Mouse (Mus musculus): ENCODE data around the gene Ormdl2. TPM values are rescaled to one million over a fixed set of nuclear protein-coding genes. Genes with fewer than 3 reads are reported as not detected.

Ormdl2 gene
- polyA plus RNA-seq, 1 experiment: 36.4 TPM

- Histone ChIP-seq H3K27ac (replicated peaks; ENCODE audit: low read depth, low read length) (peak within 1 kb of the TSS; percentile 81), H3K4me1 (ENCODE audit: control insufficient read depth, insufficient read depth, insufficient read length, low read length) (0 out of 2 replicates have a peak, but pooled peaks cover 3% of the 10 kb centered on the region), H3K4me3 (ENCODE audit: insufficient read depth, low read depth, low read length) (peak within 1 kb of the TSS; percentile 65)
Observed at GRCm38 (mm10) chr10:128790398-128791124, 30.9 kb downstream of the Ormdl2 start, which contains the start of gene Mmp19. Gene Mmp19 (plus strand): TSS chr10:128790910.

- Histone ChIP-seq H3K4me3 (ENCODE audit: insufficient read depth, low read depth, low read length) (no peak overlapping the region), H3K27ac (replicated peaks; ENCODE audit: low read depth, low read length) (peak overlapping the region; percentile 53; the same call in 1 of the 2 replicates), H3K4me1 (ENCODE audit: control insufficient read depth, insufficient read depth, insufficient read length, low read length) (peaks cover 10% of the 10 kb centered on the region; the same call in 1 of the 2 replicates)
Observed at GRCm38 (mm10) chr10:128780200-128780599, 41.2 kb downstream of the Ormdl2 start.

GRCm38 (mm10) chr10:128779011-128779795 is 42.2 kb downstream of the Ormdl2 start:
- H3K27ac ChIP-seq (replicated peaks; ENCODE audit: low read depth, low read length): peak overlapping the region; percentile 99
- peak overlapping the region; percentile 24 for H3K4me3 ChIP-seq (ENCODE audit: insufficient read depth, low read depth, low read length)
- peaks cover 10% of the 10 kb centered on the region; the same call in 1 of the 2 replicates for H3K4me1 ChIP-seq (ENCODE audit: control insufficient read depth, insufficient read depth, insufficient read length, low read length)

GRCm38 (mm10) chr10:128778441-128778840 is 43.0 kb downstream of the Ormdl2 start:
- Histone ChIP-seq H3K27ac (replicated peaks; ENCODE audit: low read depth, low read length) (peak overlapping the region; percentile 99), H3K4me3 (ENCODE audit: insufficient read depth, low read depth, low read length) (no peak overlapping the region), H3K4me1 (ENCODE audit: control insufficient read depth, insufficient read depth, insufficient read length, low read length) (peaks cover 10% of the 10 kb centered on the region; the same call in 1 of the 2 replicates)

GRCm38 (mm10) chr10:128773685-128774084 is 47.8 kb downstream of the Ormdl2 start:
- peaks cover 7% of the 10 kb centered on the region; the same call in 1 of the 2 replicates for H3K4me1 ChIP-seq (ENCODE audit: control insufficient read depth, insufficient read depth, insufficient read length, low read length)
- no peak overlapping the region for H3K4me3 ChIP-seq (ENCODE audit: insufficient read depth, low read depth, low read length)
- no peak overlapping the region for H3K27ac ChIP-seq (replicated peaks; ENCODE audit: low read depth, low read length)

GRCm38 (mm10) chr10:128772895-128773294 is 48.5 kb downstream of the Ormdl2 start:
- no peak overlapping the region for H3K27ac ChIP-seq (replicated peaks; ENCODE audit: low read depth, low read length)

More at GRCm38 (mm10) chr10:128772895-128773294, 48.5 kb downstream of the Ormdl2 start:
- no peak overlapping the region for H3K4me3 ChIP-seq (ENCODE audit: insufficient read depth, low read depth, low read length)
- H3K4me1 ChIP-seq (ENCODE audit: control insufficient read depth, insufficient read depth, insufficient read length, low read length): 0 out of 2 replicates have a peak, but pooled peaks cover 2% of the 10 kb centered on the region

Other genes starting within 250 kb of the Ormdl2 start
- gene Erbb3, start 232.0 kb downstream of the Ormdl2 start, polyA plus RNA-seq (2012; ENCODE audit: insufficient read depth, insufficient read length, missing spikeins): 1.3 and 2.0 TPM in 2 replicates
- 292 and 473 TPM in 2 replicates for gene Rps26, start 194.9 kb downstream of the Ormdl2 start, polyA plus RNA-seq (2012; ENCODE audit: insufficient read depth, insufficient read length, missing spikeins)
- gene Ikzf4, start 175.7 kb downstream of the Ormdl2 start, polyA plus RNA-seq (2012; ENCODE audit: insufficient read depth, insufficient read length, missing spikeins): 0.32 and 0.58 TPM in 2 replicates
- gene Suox, start 147.6 kb downstream of the Ormdl2 start, polyA plus RNA-seq (2012; ENCODE audit: insufficient read depth, insufficient read length, missing spikeins): 24.4 and 34.2 TPM in 2 replicates
- 87.6 and 108 TPM in 2 replicates for gene Rab5b, start 125.4 kb downstream of the Ormdl2 start, polyA plus RNA-seq (2012; ENCODE audit: insufficient read depth, insufficient read length, missing spikeins)
- gene Pmel, start 117.5 kb downstream of the Ormdl2 start, polyA plus RNA-seq (2012; ENCODE audit: insufficient read depth, insufficient read length, missing spikeins): not detected in 2 replicates
- 8.6 and 11.1 TPM in 2 replicates for gene Cdk2, start 116.6 kb downstream of the Ormdl2 start, polyA plus RNA-seq (2012; ENCODE audit: insufficient read depth, insufficient read length, missing spikeins)
- gene Dgka, start 76.8 kb downstream of the Ormdl2 start, polyA plus RNA-seq (2012; ENCODE audit: insufficient read depth, insufficient read length, missing spikeins): 4.6 and 6.0 TPM in 2 replicates
- gene Pym1, start 73.8 kb downstream of the Ormdl2 start, polyA plus RNA-seq (2012; ENCODE audit: insufficient read depth, insufficient read length, missing spikeins): 12.5 and 19.5 TPM in 2 replicates
- gene Mmp19, start 30.7 kb downstream of the Ormdl2 start, polyA plus RNA-seq (2012; ENCODE audit: insufficient read depth, insufficient read length, missing spikeins): 34.9 and 38.0 TPM in 2 replicates
- gene Dnajc14, start 17.6 kb downstream of the Ormdl2 start, polyA plus RNA-seq (2012; ENCODE audit: insufficient read depth, insufficient read length, missing spikeins): 29.6 and 38.8 TPM in 2 replicates
- gene Tmem198b, start 17.3 kb downstream of the Ormdl2 start, polyA plus RNA-seq (2012; ENCODE audit: insufficient read depth, insufficient read length, missing spikeins): 3.5 and 5.2 TPM in 2 replicates
- gene Sarnp, start 4.3 kb downstream of the Ormdl2 start, polyA plus RNA-seq (2012; ENCODE audit: insufficient read depth, insufficient read length, missing spikeins): 66.7 and 88.6 TPM in 2 replicates
- 1.0 and 1.3 TPM in 2 replicates for gene Gdf11, start 70.1 kb upstream of the Ormdl2 start, polyA plus RNA-seq (2012; ENCODE audit: insufficient read depth, insufficient read length, missing spikeins)
- gene Cd63, start 79.3 kb upstream of the Ormdl2 start, polyA plus RNA-seq (2012; ENCODE audit: insufficient read depth, insufficient read length, missing spikeins): 59.5 and 73.6 TPM in 2 replicates
- 10.9 and 11.5 TPM in 2 replicates for gene Rdh5, start 101.2 kb upstream of the Ormdl2 start, polyA plus RNA-seq (2012; ENCODE audit: insufficient read depth, insufficient read length, missing spikeins)
- gene Bloc1s1, start 102.4 kb upstream of the Ormdl2 start, polyA plus RNA-seq (2012; ENCODE audit: insufficient read depth, insufficient read length, missing spikeins): 297 and 417 TPM in 2 replicates
- gene Itga7, start 112.2 kb upstream of the Ormdl2 start, polyA plus RNA-seq (2012; ENCODE audit: insufficient read depth, insufficient read length, missing spikeins): 23.2 and 28.5 TPM in 2 replicates
- not detected in 2 replicates for gene Mettl7b, start 139.3 kb upstream of the Ormdl2 start, polyA plus RNA-seq (2012; ENCODE audit: insufficient read depth, insufficient read length, missing spikeins)
- not detected in 2 replicates for gene Olfr9, start 167.8 kb upstream of the Ormdl2 start, polyA plus RNA-seq (2012; ENCODE audit: insufficient read depth, insufficient read length, missing spikeins)
- gene Olfr763, start 189.1 kb upstream of the Ormdl2 start, polyA plus RNA-seq (2012; ENCODE audit: insufficient read depth, insufficient read length, missing spikeins): not detected in 2 replicates
- gene Olfr764-ps1, start 218.3 kb upstream of the Ormdl2 start, polyA plus RNA-seq (2012; ENCODE audit: insufficient read depth, insufficient read length, missing spikeins): not detected in 2 replicates
- not detected in 2 replicates for gene Olfr765, start 228.4 kb upstream of the Ormdl2 start, polyA plus RNA-seq (2012; ENCODE audit: insufficient read depth, insufficient read length, missing spikeins)
- not detected in 2 replicates for gene Olfr766-ps1, start 247.3 kb upstream of the Ormdl2 start, polyA plus RNA-seq (2012; ENCODE audit: insufficient read depth, insufficient read length, missing spikeins)